Mouse (Mus musculus) MEL (cell line): ENCODE results near the gene Gsta4. TPM values are rescaled to one million over a fixed set of nuclear protein-coding genes. Genes with fewer than 3 reads are reported as not detected.

Source experiments
- DNase-seq: peaks from one replicate; pipeline ENCODE4 v3.0.0; 2011; ENCODE audit warnings: low read depth, low spot score
- H3K27ac ChIP-seq: 2 replicates; pipeline ENCODE4 v1.5.1; 2012; ENCODE audit warnings: low read depth, mild to moderate bottlenecking, control low read depth, low read length, moderate library complexity; ENCODE audit not compliant: control insufficient read depth
- H3K27me3 ChIP-seq, 2 experiments: fragments of 150-350 bp in 1 of 2; sonication (generic) in 1 of 2; 2 replicates each; pipeline ENCODE4 v1.6.1; 2012; ENCODE audit warnings: low read length in 2 of 2, mild to moderate bottlenecking in 2 of 2, improper control_type of control experiment in 1 of 2, moderate library complexity in 1 of 2; ENCODE audit not compliant: insufficient read depth in 2 of 2, control insufficient read depth in 1 of 2
- H3K36me3 ChIP-seq, 2 experiments: 2 replicates each; pipeline ENCODE4 v1.6.1; 2012 to 2014; ENCODE audit warnings: low read length in 2 of 2, improper control_type of control experiment in 1 of 2, inconsistent platforms in 1 of 2, mild to moderate bottlenecking in 1 of 2; ENCODE audit not compliant: insufficient read depth in 2 of 2, control insufficient read depth in 1 of 2
- H3K4me1 ChIP-seq, 2 experiments: fragments of 150-350 bp in 1 of 2; sonication (generic) in 1 of 2; 2 replicates each; pipeline ENCODE4 v1.6.1; 2012; ENCODE audit warnings: low read length in 2 of 2, improper control_type of control experiment in 1 of 2, mild to moderate bottlenecking in 1 of 2; ENCODE audit not compliant: insufficient read depth in 2 of 2, control insufficient read depth in 1 of 2
- H3K4me3 ChIP-seq, 2 experiments: fragments of 150-350 bp in 1 of 2; sonication (generic) in 1 of 2; 2 replicates each; pipeline ENCODE4 v1.5.1; 2012; ENCODE audit warnings: low read depth in 2 of 2, low read length in 2 of 2, mild to moderate bottlenecking in 2 of 2, moderate library complexity in 2 of 2, control low read depth in 1 of 2, improper control_type of control experiment in 1 of 2; ENCODE audit not compliant: control insufficient read depth in 1 of 2, insufficient read depth in 1 of 2
- H3K79me2 ChIP-seq: 2 replicates; pipeline ENCODE4 v1.6.1; 2012; ENCODE audit warnings: mild to moderate bottlenecking, low read length, moderate library complexity; ENCODE audit not compliant: control insufficient read depth, poor library complexity, insufficient read depth
- H3K9ac ChIP-seq: 2 replicates; pipeline ENCODE4 v1.6.1; 2012; ENCODE audit warnings: low read depth, mild to moderate bottlenecking, control low read depth, low read length, moderate library complexity; ENCODE audit not compliant: control insufficient read depth, poor library complexity, severe bottlenecking
- H3K9me3 ChIP-seq: fragments of 150-350 bp; sonication (generic); replicated peaks from 2 replicates; pipeline ENCODE4 v1.6.1; 2012; ENCODE audit warnings: mild to moderate bottlenecking, low read length, improper control_type of control experiment, moderate library complexity; ENCODE audit not compliant: insufficient read depth
- BHLHE40 ChIP-seq: IDR thresholded peaks from 2 replicates; pipeline ENCODE4 v1.6.1; 2012; ENCODE audit warnings: low read depth, mild to moderate bottlenecking, inconsistent platforms, low read length, improper control_type of control experiment, borderline replicate concordance
- CHD2 ChIP-seq: IDR thresholded peaks from 2 replicates; pipeline ENCODE4 v1.6.1; 2011; ENCODE audit warnings: low read length, improper control_type of control experiment
- CTCF ChIP-seq, 3 experiments: IDR thresholded peaks in 2 of 3; conservative IDR thresholded peaks in 1 of 3; 2 replicates each; pipeline ENCODE4 v1.5.1; 2011 to 2012; ENCODE audit warnings: low read length in 3 of 3, low read depth in 2 of 3, mild to moderate bottlenecking in 2 of 3, improper control_type of control experiment in 1 of 3, inconsistent platforms in 1 of 3, mixed read lengths in 1 of 3, moderate library complexity in 1 of 3; ENCODE audit not compliant: control insufficient read depth in 1 of 3, insufficient read depth in 1 of 3, poor library complexity in 1 of 3, severe bottlenecking in 1 of 3
- ELF1 ChIP-seq: IDR thresholded peaks from 2 replicates; pipeline ENCODE4 v1.6.1; 2014; ENCODE audit warnings: low read depth, mild to moderate bottlenecking, inconsistent platforms, low read length, improper control_type of control experiment, moderate library complexity
- ETS1 ChIP-seq: IDR thresholded peaks from 2 replicates; pipeline ENCODE4 v1.6.1; 2012; ENCODE audit warnings: low read depth, mild to moderate bottlenecking, inconsistent platforms, low read length, improper control_type of control experiment, moderate library complexity
- GABPA ChIP-seq: IDR thresholded peaks from 2 replicates; pipeline ENCODE4 v1.6.1; 2012; ENCODE audit warnings: low read depth, mild to moderate bottlenecking, inconsistent platforms, low read length, improper control_type of control experiment, moderate library complexity
- HCFC1 ChIP-seq: IDR thresholded peaks from 2 replicates; pipeline ENCODE4 v1.6.1; 2012; ENCODE audit warnings: low read depth, mild to moderate bottlenecking, inconsistent platforms, low read length, improper control_type of control experiment, moderate library complexity
- JUND ChIP-seq: IDR thresholded peaks from 2 replicates; pipeline ENCODE4 v1.6.1; 2011; ENCODE audit warnings: low read depth, mild to moderate bottlenecking, improper control_type of control experiment, low read length
- KAT2A ChIP-seq: conservative IDR thresholded peaks from 2 replicates; pipeline ENCODE4 v1.6.1; 2012; ENCODE audit warnings: low read depth, low read length, improper control_type of control experiment, inconsistent platforms
- MAZ ChIP-seq: IDR thresholded peaks from 2 replicates; pipeline ENCODE4 v1.6.1; 2012; ENCODE audit warnings: low read depth, mild to moderate bottlenecking, inconsistent platforms, low read length, improper control_type of control experiment
- MEF2A ChIP-seq: IDR thresholded peaks from 2 replicates; pipeline ENCODE4 v1.6.1; 2014; ENCODE audit warnings: low read depth, mild to moderate bottlenecking, inconsistent platforms, low read length, improper control_type of control experiment; ENCODE audit not compliant: poor library complexity, insufficient replicate concordance, severe bottlenecking; ENCODE audit errors: extremely low read depth
- MXI1 ChIP-seq: IDR thresholded peaks from 2 replicates; pipeline ENCODE4 v1.6.1; 2011; ENCODE audit warnings: mild to moderate bottlenecking, low read depth, low read length, improper control_type of control experiment
- MYB ChIP-seq: IDR thresholded peaks from 2 replicates; pipeline ENCODE4 v1.6.1; 2011; ENCODE audit warnings: mild to moderate bottlenecking, low read depth, low read length, improper control_type of control experiment
- NRF1 ChIP-seq: IDR thresholded peaks from 2 replicates; pipeline ENCODE4 v1.6.1; 2014; ENCODE audit warnings: low read depth, mild to moderate bottlenecking, inconsistent platforms, low read length, improper control_type of control experiment, moderate library complexity; ENCODE audit not compliant: poor library complexity, insufficient read depth, severe bottlenecking
- POLR2A ChIP-seq, 2 experiments: IDR thresholded peaks; 2 replicates each; pipeline ENCODE4 v1.6.1; 2011 to 2012; ENCODE audit warnings: low read length in 2 of 2, mild to moderate bottlenecking in 2 of 2, control low read depth in 1 of 2, improper control_type of control experiment in 1 of 2, low read depth in 1 of 2, moderate library complexity in 1 of 2; ENCODE audit not compliant: control insufficient read depth in 1 of 2, insufficient read depth in 1 of 2, poor library complexity in 1 of 2
- POLR2AphosphoS2 ChIP-seq: IDR thresholded peaks from 2 replicates; pipeline ENCODE4 v1.6.1; 2011; ENCODE audit warnings: low read length, improper control_type of control experiment
- POLR2AphosphoS5 ChIP-seq: IDR thresholded peaks from 2 replicates; pipeline ENCODE4 v1.6.1; 2012; ENCODE audit warnings: low read depth, borderline replicate concordance, mild to moderate bottlenecking, inconsistent platforms, low read length, moderate library complexity, mixed read lengths
- RAD21 ChIP-seq: IDR thresholded peaks from 2 replicates; pipeline ENCODE4 v1.6.1; 2011; ENCODE audit warnings: mild to moderate bottlenecking, low read depth, low read length, improper control_type of control experiment
- RCOR1 ChIP-seq: IDR thresholded peaks from 2 replicates; pipeline ENCODE4 v1.6.1; 2012; ENCODE audit warnings: low read depth, mild to moderate bottlenecking, inconsistent platforms, low read length, improper control_type of control experiment
- SIN3A ChIP-seq: IDR thresholded peaks from 2 replicates; pipeline ENCODE4 v1.6.1; 2012; ENCODE audit warnings: low read length, improper control_type of control experiment, inconsistent platforms
- TAL1 ChIP-seq: IDR thresholded peaks from 2 replicates; pipeline ENCODE4 v1.6.1; 2012; ENCODE audit warnings: mild to moderate bottlenecking, inconsistent platforms, low read length, moderate library complexity, mixed read lengths
- TBP ChIP-seq: IDR thresholded peaks from 2 replicates; pipeline ENCODE4 v1.8.0; 2011; ENCODE audit warnings: low read depth, low read length, improper control_type of control experiment
- TCF12 ChIP-seq: IDR thresholded peaks from 2 replicates; pipeline ENCODE4 v1.6.1; 2014; ENCODE audit warnings: low read depth, mild to moderate bottlenecking, inconsistent platforms, low read length, improper control_type of control experiment, moderate library complexity
- UBTF ChIP-seq: IDR thresholded peaks from 2 replicates; pipeline ENCODE4 v1.6.1; 2012; ENCODE audit warnings: low read depth, mild to moderate bottlenecking, inconsistent platforms, low read length, improper control_type of control experiment, moderate library complexity, borderline replicate concordance; ENCODE audit not compliant: insufficient read depth
- USF1 ChIP-seq: IDR thresholded peaks from 2 replicates; pipeline ENCODE4 v1.6.1; 2014; ENCODE audit warnings: low read depth, mild to moderate bottlenecking, inconsistent platforms, low read length, improper control_type of control experiment, moderate library complexity
- ZC3H11A ChIP-seq: IDR thresholded peaks from 2 replicates; pipeline ENCODE4 v1.6.1; 2012; ENCODE audit warnings: low read depth, mild to moderate bottlenecking, inconsistent platforms, low read length, improper control_type of control experiment
- ZKSCAN1 ChIP-seq: IDR thresholded peaks from 2 replicates; pipeline ENCODE4 v1.6.1; 2012; ENCODE audit warnings: low read depth, mild to moderate bottlenecking, inconsistent platforms, low read length, improper control_type of control experiment, moderate library complexity
- ZMIZ1 ChIP-seq: IDR thresholded peaks from 2 replicates; pipeline ENCODE4 v1.6.1; 2012; ENCODE audit warnings: low read depth, mild to moderate bottlenecking, inconsistent platforms, low read length, improper control_type of control experiment, moderate library complexity
- polyA plus RNA-seq, 2 experiments: library from polyadenylated mRNA; stranded (reverse) in 1 of 2; unstranded in 1 of 2; fragments of >175 nt in 1 of 2; fragments of >200 nt in 1 of 2; gene quantifications; 2 replicates each; pipeline versions ENCODE4 v1.2.1 to v1.2.4; 2012; ENCODE audit warnings: low replicate concordance in 2 of 2, low read depth in 1 of 2; ENCODE audit not compliant: insufficient read length in 2 of 2, insufficient read depth in 1 of 2, missing spikeins in 1 of 2
- total RNA-seq: library from RNA; depleted of rRNA; stranded (reverse); fragments of 300-350 nt; gene quantifications from 2 replicates; pipeline ENCODE4 v1.2.3, GENCODE M21; 2012

Gene Gsta4
- total and polyA plus RNA-seq, 3 experiments: 5.0 to 9.8 TPM; not detected in 1

- Histone ChIP-seq H3K79me2 (no peaks in the 10 kb centered on the region), H3K36me3 (peaks cover 0 to 20% of the 10 kb centered on the region in 2 experiments; a peak in 2 of 4 replicates), H3K27me3 (no peaks in the 10 kb centered on the region), H3K27ac (no peak overlapping the region), H3K9ac (no peak overlapping the region), H3K9me3 (no peaks in the 10 kb centered on the region), H3K4me1 (peaks cover 6 to 28% of the 10 kb centered on the region in 2 experiments), H3K4me3 (peak overlapping the region; percentile 60 to 77)
- no peak for DNase-seq
- no peak for TF ChIP-seq MAZ
- TF ChIP-seq BHLHE40: no peak
- no peak for TF ChIP-seq ZC3H11A
- no peak for TF ChIP-seq TBP
- TF ChIP-seq JUND: no peak
- TF ChIP-seq KAT2A: no peak
- no peak for TF ChIP-seq SIN3A
- no peak for TF ChIP-seq CTCF (IDR thresholded peaks at IDR 0.05 in 2 of 3, conservative IDR thresholded peaks at IDR 0.05 in 1 of 3; ENCODE audit: control insufficient read depth in 1 of 3, insufficient read depth in 1 of 3, low read depth in 2 of 3, low read length in 3 of 3, poor library complexity in 1 of 3, severe bottlenecking in 1 of 3)
- no peak for TF ChIP-seq MEF2A
- TF ChIP-seq GABPA: no peak
- TF ChIP-seq RCOR1: no peak
- no peak for TF ChIP-seq NRF1
- no peak for TF ChIP-seq CHD2
- no peak for TF ChIP-seq POLR2AphosphoS2
- TF ChIP-seq HCFC1: no peak
- no peak for TF ChIP-seq USF1
Observed at GRCm38 (mm10) chr9:78190651-78191634, 8.4 kb downstream of the Gsta4 start.

GRCm38 (mm10) chr9:78191736-78192135 lies 9.2 kb downstream of the Gsta4 start:
- DNase-seq: peak; percentile 92
- Histone ChIP-seq H3K4me1 (peaks cover 6 to 28% of the 10 kb centered on the region in 2 experiments), H3K27me3 (no peaks in the 10 kb centered on the region), H3K9me3 (no peaks in the 10 kb centered on the region), H3K4me3 (peak overlapping the region; percentile 60 to 77), H3K9ac (peak overlapping the region; percentile 21), H3K79me2 (no peaks in the 10 kb centered on the region), H3K27ac (no peak overlapping the region), H3K36me3 (peaks cover 0 to 20% of the 10 kb centered on the region in 2 experiments; a peak in 2 of 4 replicates)
- no peak for TF ChIP-seq RCOR1
- no peak for TF ChIP-seq ZKSCAN1
- TF ChIP-seq POLR2A (IDR thresholded peaks at IDR 0.05; ENCODE audit: control insufficient read depth in 1 of 2, insufficient read depth in 1 of 2, low read depth in 1 of 2, low read length in 2 of 2, poor library complexity in 1 of 2): no peak
- TF ChIP-seq GABPA: no peak; the same call in 1 of the 2 replicates
- peak; percentile 37 for TF ChIP-seq MXI1
- no peak for TF ChIP-seq UBTF
- TF ChIP-seq ELF1: no peak
- no peak for TF ChIP-seq JUND
- no peak for TF ChIP-seq CHD2
- no peak for TF ChIP-seq MEF2A
- no peak for TF ChIP-seq KAT2A
- TF ChIP-seq TAL1: no peak
- TF ChIP-seq TCF12: 0 out of 2 replicates have a peak, but pooled peaks have one; percentile 10
- peak; percentile 86 for TF ChIP-seq TBP
- TF ChIP-seq RAD21: no peak
- no peak for TF ChIP-seq BHLHE40
- TF ChIP-seq ETS1: no peak
- TF ChIP-seq MYB: no peak
- no peak for TF ChIP-seq ZMIZ1
- no peak for TF ChIP-seq POLR2AphosphoS5
